Comparison of ENCODE assay signal across 8 mouse cellular contexts in genomic region chr1:86503165-86503747, GRCm38 (mm10). TPM values are rescaled to one million over a fixed set of nuclear protein-coding genes. Genes with fewer than 3 reads are reported as not detected.
A peak's percentile ranks its signal among the peaks of the same experiment; 100 is the strongest.
DNase-seq lines count a peak whose midpoint lies in the region; ATAC-seq and TF ChIP-seq lines count a peak whose summit lies in the region.

No protein-coding gene starts in this region.

- TF ChIP-seq POLR2A in olfactory bulb, adult 2 months (IDR thresholded peaks at IDR 0.05; ENCODE audit: insufficient read depth, low read depth, low read length) = no peak

- TF ChIP-seq CTCF in olfactory bulb, adult 2 months (IDR thresholded peaks at IDR 0.05; ENCODE audit: insufficient read depth, low read depth, low read length) = no peak

- H3K4me1 ChIP-seq in kidney, embryonic 15.5 days = peaks cover 78% of the 10 kb centered on the region
- H3K4me1 ChIP-seq in hindbrain, embryonic 16.5 days (ENCODE audit: control insufficient read depth, insufficient read depth, low read depth, low read length) = peaks cover 46% of the 10 kb centered on the region
- peaks cover 69% of the 10 kb centered on the region for H3K4me1 ChIP-seq in lung, embryonic 15.5 days
- peaks cover 36% of the 10 kb centered on the region for H3K4me1 ChIP-seq in olfactory bulb, adult 2 months (ENCODE audit: control insufficient read depth, insufficient read depth, low read length)

- ATAC-seq in kidney, embryonic 15.5 days (replicated peaks; ENCODE audit: low FRiP score) = peak; percentile 19
- ATAC-seq in hindbrain, embryonic 16.5 days = peak; percentile 1; the same call in 1 of the 2 replicates
- peak; percentile 33 for ATAC-seq in lung, embryonic 15.5 days (ENCODE audit: borderline replicate concordance, extremely low read depth, low FRiP score, low TSS enrichment)

- H3K27ac ChIP-seq in kidney, embryonic 15.5 days = peak overlapping the region; percentile 98
- H3K27ac ChIP-seq in hindbrain, embryonic 16.5 days (ENCODE audit: low read depth, low read length) = peak overlapping the region; percentile 89
- peak overlapping the region; percentile 99 for H3K27ac ChIP-seq in lung, embryonic 15.5 days
- H3K27ac ChIP-seq in olfactory bulb, adult 2 months (ENCODE audit: insufficient read depth, low read depth, low read length) = peak overlapping the region; percentile 85

- H3K36me3 ChIP-seq in kidney, embryonic 15.5 days = no peaks in the 10 kb centered on the region
- no peaks in the 10 kb centered on the region for H3K36me3 ChIP-seq in hindbrain, embryonic 16.5 days (ENCODE audit: control insufficient read depth, insufficient read depth, low read length)
- no peaks in the 10 kb centered on the region for H3K36me3 ChIP-seq in lung, embryonic 15.5 days

- DNase-seq in kidney, adult 9 months = no peak
- peak; percentile 79 for DNase-seq in embryo, embryonic 9.5 days (ENCODE audit: extremely low spot score)
- no peak for DNase-seq in right cerebral cortex, adult 18-20 months
- DNase-seq in adrenal gland, postnatal 4 days (ENCODE audit: low spot score in 2 of 2) = no peak

- H3K9me3 ChIP-seq in kidney, embryonic 15.5 days (replicated peaks) = no peaks in the 10 kb centered on the region
- no peaks in the 10 kb centered on the region for H3K9me3 ChIP-seq in hindbrain, embryonic 16.5 days (ENCODE audit: control insufficient read depth, low read length)
- H3K9me3 ChIP-seq in lung, embryonic 15.5 days = no peaks in the 10 kb centered on the region

- peak overlapping the region; percentile 66 for H3K9ac ChIP-seq in kidney, embryonic 15.5 days
- peak overlapping the region; percentile 69 for H3K9ac ChIP-seq in hindbrain, embryonic 16.5 days (ENCODE audit: low read depth, low read length)
- peak overlapping the region; percentile 64 for H3K9ac ChIP-seq in lung, embryonic 15.5 days

- H3K27me3 ChIP-seq in kidney, embryonic 15.5 days = no peaks in the 10 kb centered on the region
- no peaks in the 10 kb centered on the region for H3K27me3 ChIP-seq in hindbrain, embryonic 16.5 days (replicated peaks; ENCODE audit: control insufficient read depth, insufficient read depth, low read length)
- H3K27me3 ChIP-seq in lung, embryonic 15.5 days = no peaks in the 10 kb centered on the region

- WGBS in kidney, embryonic 15.5 days = 15% methylated on average over 16 of the region's 16 CpGs
- 15% methylated on average over 16 of the region's 16 CpGs for WGBS in hindbrain, embryonic 16.5 days
- WGBS in lung, embryonic 15.5 days = 17% methylated on average over 16 of the region's 16 CpGs
- whole genome bisulfite sequencing in olfactory bulb, adult 2 months = 67% methylated on average over 16 of the region's 16 CpGs

- H3K4me3 ChIP-seq in kidney, embryonic 15.5 days (replicated peaks) = peak overlapping the region; percentile 44
- H3K4me3 ChIP-seq in hindbrain, embryonic 16.5 days (ENCODE audit: low read length) = peak overlapping the region; percentile 44
- H3K4me3 ChIP-seq in lung, embryonic 15.5 days = peak overlapping the region; percentile 45
- H3K4me3 ChIP-seq in olfactory bulb, adult 2 months (ENCODE audit: insufficient read depth, low read depth, low read length) = peak overlapping the region; percentile 73; the same call in 1 of the 2 replicates

- H3K4me2 ChIP-seq in kidney, embryonic 15.5 days = peak overlapping the region; percentile 74
- peak overlapping the region; percentile 62 for H3K4me2 ChIP-seq in hindbrain, embryonic 16.5 days (ENCODE audit: low read length)
- H3K4me2 ChIP-seq in lung, embryonic 15.5 days = peak overlapping the region; percentile 85

RNA-seq across cellular contexts. Expression of gene Ptma, which starts 23.3 kb away (rescaled TPM):
- polyA plus RNA-seq in kidney, embryonic 15.5 days (2015; fragmentation: Nextera tagmentation; extraction: Ambion mirVana) = 2,949 and 3,271 TPM in 2 replicates
- polyA plus RNA-seq in hindbrain, embryonic 16.5 days (2015; fragmentation: Nextera tagmentation; extraction: Ambion mirVana) = 1,165 and 1,204 TPM in 2 replicates
- polyA plus RNA-seq in lung, embryonic 15.5 days (2015; fragmentation: Nextera tagmentation; extraction: Ambion mirVana) = 2,819 and 2,940 TPM in 2 replicates
- polyA plus RNA-seq in olfactory bulb, adult 2 months (2012; ENCODE audit: insufficient read depth, insufficient read length, low replicate concordance, missing spikeins) = 1,950 and 2,456 TPM in 2 replicates
- 1,000 to 10,000 TPM; 1,215 to 1,376 TPM for total RNA-seq in adrenal gland, postnatal 4 days (2021)
